Mouse (Mus musculus) cerebral cortex, adult 2 months (tissue): Measurements from ENCODE around the gene Cd209b.

ENCODE experiments used
- WGBS: fragments of 180-500 bp; shearing (Covaris S2); methylation state at CpG from one replicate; pipeline ENCODE4 v1.1.7; 2018; 5-methylcytosine and 5-hydroxymethylcytosine counted together

The Cd209b gene

GRCm38 (mm10) chr8:3926744-3927143, at the start of gene Cd209b:
TSS of gene Cd209b (minus strand) at chr8:3926844.
- 94% methylated on average over 3 of the region's 3 CpGs for WGBS

GRCm38 (mm10) chr8:3956037-3956436, 29.4 kb upstream of the Cd209b start:
- WGBS: 85% methylated on average over 1 of the region's 1 CpGs

GRCm38 (mm10) chr8:3954646-3955045, 28.0 kb upstream of the Cd209b start, which contains the start of gene Cd209c:
TSS of gene Cd209c (minus strand) at chr8:3954746.
- WGBS: 72% methylated on average over 1 of the region's 1 CpGs

- WGBS: 90% methylated on average over 3 of the region's 3 CpGs
Measured at GRCm38 (mm10) chr8:3940023-3940422, 13.4 kb upstream of the Cd209b start.

GRCm38 (mm10) chr8:3878455-3878854, 48.2 kb downstream of the Cd209b start, which contains the start of gene Cd209d:
TSS of gene Cd209d (minus strand) at chr8:3878555.
- 68% methylated on average over 4 of the region's 4 CpGs for WGBS

GRCm38 (mm10) chr8:3876121-3876520, 50.5 kb downstream of the Cd209b start:
- WGBS: 76% methylated on average over 2 of the region's 2 CpGs
